Mouse (Mus musculus): ENCODE measurements around the gene Gm20388. TPM values are rescaled to one million over a fixed set of nuclear protein-coding genes. Genes with fewer than 3 reads are reported as not detected.
A peak's percentile ranks its signal among the peaks of the same experiment; 100 is the strongest.

Gene Gm20388
- polyA plus RNA-seq, 1 experiment from 2014 or later = 5.5 TPM

- H3K9me3 ChIP-seq = no peaks in the 10 kb centered on the region
- no peak for DNase-seq (ENCODE audit: extremely low spot score, low spot score)
- no peak overlapping the region for H3K4me3 ChIP-seq
- no peaks in the 10 kb centered on the region for H3K27me3 ChIP-seq (ENCODE audit: poor library complexity, severe bottlenecking)
- no peak overlapping the region for H3K27ac ChIP-seq
- peaks cover 26% of the 10 kb centered on the region for H3K36me3 ChIP-seq (replicated peaks)
- 88% methylated on average over 6 of the region's 6 CpGs for WGBS
- H3K4me1 ChIP-seq = peaks cover 18% of the 10 kb centered on the region; the same call in 1 of the 2 replicates
Measured at GRCm38 (mm10) chr8:121568321-121568720, 1657.7 kb downstream of the Gm20388 start.

GRCm38 (mm10) chr8:121570335-121570734, 1659.7 kb downstream of the Gm20388 start:
- peaks cover 17% of the 10 kb centered on the region for H3K4me1 ChIP-seq
- H3K4me3 ChIP-seq = no peak overlapping the region

DNA sequence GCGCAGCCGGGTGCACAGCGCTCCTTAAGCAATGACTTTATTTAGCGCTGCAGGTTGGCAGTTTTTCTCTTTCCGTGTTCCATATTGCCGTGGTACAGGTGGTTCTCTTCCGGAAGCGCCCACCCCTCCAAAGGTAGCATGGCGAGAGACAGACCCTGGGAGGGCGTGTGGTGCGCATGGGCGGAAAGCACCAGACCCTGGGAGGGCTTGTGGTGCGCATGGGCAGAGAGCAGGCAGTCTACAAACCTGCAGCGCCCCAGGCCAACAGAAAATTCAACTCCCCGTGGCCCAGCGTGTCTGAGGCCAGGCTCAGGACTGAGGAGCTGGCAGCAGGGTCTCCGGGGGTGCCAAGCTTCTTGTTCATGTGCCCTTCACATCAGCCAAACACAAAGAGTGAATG, 1660.2 kb downstream of the Gm20388 start:
- no peaks in the 10 kb centered on the region for H3K9me3 ChIP-seq
- DNase-seq (ENCODE audit: extremely low spot score, low spot score) = no peak
- no peaks in the 10 kb centered on the region for H3K27me3 ChIP-seq (ENCODE audit: poor library complexity, severe bottlenecking)
- no peak overlapping the region for H3K27ac ChIP-seq
- H3K36me3 ChIP-seq (replicated peaks) = peaks cover 14% of the 10 kb centered on the region
- 86% methylated on average over 17 of the region's 17 CpGs for WGBS
- peaks cover 19% of the 10 kb centered on the region for H3K4me1 ChIP-seq
- H3K4me3 ChIP-seq = no peak overlapping the region

More at GRCm38 (mm10) chr8:121570335-121570734, 1659.7 kb downstream of the Gm20388 start:
- no peaks in the 10 kb centered on the region for H3K9me3 ChIP-seq
- no peak overlapping the region for H3K27ac ChIP-seq
- WGBS = 91% methylated on average over 21 of the region's 21 CpGs
- H3K27me3 ChIP-seq (ENCODE audit: poor library complexity, severe bottlenecking) = no peaks in the 10 kb centered on the region
- H3K36me3 ChIP-seq (replicated peaks) = peaks cover 19% of the 10 kb centered on the region
- no peak for DNase-seq (ENCODE audit: extremely low spot score, low spot score)

- 76% methylated on average over 7 of the region's 7 CpGs for WGBS
- no peak overlapping the region for H3K4me3 ChIP-seq
- H3K27me3 ChIP-seq (ENCODE audit: poor library complexity, severe bottlenecking) = no peaks in the 10 kb centered on the region
- H3K9me3 ChIP-seq = no peaks in the 10 kb centered on the region
- 0 out of 2 replicates have a peak, but pooled peaks cover 8% of the 10 kb centered on the region for H3K36me3 ChIP-seq (replicated peaks)
- DNase-seq (ENCODE audit: extremely low spot score, low spot score) = no peak
- peaks cover 32% of the 10 kb centered on the region for H3K4me1 ChIP-seq
- no peak overlapping the region for H3K27ac ChIP-seq
Measured at GRCm38 (mm10) chr8:121572121-121572520, 1661.5 kb downstream of the Gm20388 start.

- 0 out of 2 replicates have a peak, but pooled peaks cover 8% of the 10 kb centered on the region for H3K36me3 ChIP-seq (replicated peaks)
- peaks cover 40% of the 10 kb centered on the region for H3K4me1 ChIP-seq
- whole genome bisulfite sequencing = 66% methylated on average over 3 of the region's 3 CpGs
- no peaks in the 10 kb centered on the region for H3K9me3 ChIP-seq
- H3K4me3 ChIP-seq = no peak overlapping the region
- H3K27me3 ChIP-seq (ENCODE audit: poor library complexity, severe bottlenecking) = no peaks in the 10 kb centered on the region
- no peak for DNase-seq (ENCODE audit: extremely low spot score, low spot score)
- no peak overlapping the region for H3K27ac ChIP-seq
Measured at GRCm38 (mm10) chr8:121573275-121573674, 1662.6 kb downstream of the Gm20388 start.

- Histone ChIP-seq H3K36me3 (replicated peaks) (0 out of 2 replicates have a peak, but pooled peaks cover 5% of the 10 kb centered on the region), H3K27me3 (ENCODE audit: poor library complexity, severe bottlenecking) (no peaks in the 10 kb centered on the region), H3K9me3 (no peaks in the 10 kb centered on the region), H3K27ac (no peak overlapping the region), H3K4me3 (no peak overlapping the region), H3K4me1 (peaks cover 52% of the 10 kb centered on the region)
- 91% methylated on average over 3 of the region's 3 CpGs for WGBS
- no peak for DNase-seq (ENCODE audit: extremely low spot score, low spot score)
Measured at GRCm38 (mm10) chr8:121575661-121576060, 1665.0 kb downstream of the Gm20388 start.

DNA sequence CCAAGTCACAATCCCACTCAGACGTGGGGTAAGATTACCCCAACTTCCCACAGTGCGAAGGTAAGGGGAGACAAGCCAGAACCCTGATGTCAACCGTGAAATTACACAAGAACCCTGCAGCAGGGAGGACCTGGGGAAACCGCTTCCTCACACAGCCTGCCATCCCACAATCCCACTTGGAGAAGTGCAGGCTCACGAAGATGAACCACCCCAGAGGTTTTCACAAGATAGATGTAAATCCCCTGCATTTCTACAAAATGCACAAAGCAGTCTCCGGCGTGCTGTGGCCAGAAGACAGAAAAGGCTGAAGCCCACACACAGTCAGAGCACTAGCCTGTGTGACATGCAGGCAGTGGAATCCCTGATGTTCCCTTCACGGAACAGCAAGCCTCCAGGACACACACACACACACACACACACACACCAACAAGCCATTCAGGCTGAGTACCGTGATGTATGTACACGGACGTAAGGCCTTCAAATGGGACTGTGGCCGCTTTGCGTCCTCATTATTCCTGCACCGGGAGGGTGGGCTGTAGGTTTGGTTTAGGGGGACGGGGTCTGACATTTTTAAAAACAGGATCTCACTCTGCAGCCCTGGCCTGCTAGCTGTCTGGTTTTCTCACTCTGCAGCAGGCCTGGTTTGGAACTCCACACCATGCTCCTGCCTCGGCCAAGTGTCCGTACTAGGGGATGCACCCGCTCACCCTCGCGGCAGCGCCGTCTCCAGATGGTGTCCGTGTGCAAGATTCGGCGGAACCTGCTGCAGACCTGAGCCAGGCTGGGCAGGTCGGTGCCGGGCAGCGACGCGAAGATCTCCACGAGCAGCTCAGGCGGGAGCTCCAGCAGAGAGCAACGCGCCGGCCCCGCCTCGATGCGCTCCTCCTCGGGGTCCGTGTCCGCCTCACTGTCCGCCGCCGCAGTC, 1667.4 kb downstream of the Gm20388 start:
- Histone ChIP-seq H3K9me3 (no peaks in the 10 kb centered on the region), H3K4me3 (peak overlapping the region; percentile 93), H3K4me1 (peaks cover 52% of the 10 kb centered on the region), H3K36me3 (replicated peaks) (no peaks in the 10 kb centered on the region), H3K27me3 (ENCODE audit: poor library complexity, severe bottlenecking) (no peaks in the 10 kb centered on the region), H3K27ac (peak overlapping the region; percentile 89)
- DNase-seq (ENCODE audit: extremely low spot score, low spot score) = peak; percentile 33
- WGBS = 3% methylated on average over 44 of the region's 44 CpGs

DNA sequence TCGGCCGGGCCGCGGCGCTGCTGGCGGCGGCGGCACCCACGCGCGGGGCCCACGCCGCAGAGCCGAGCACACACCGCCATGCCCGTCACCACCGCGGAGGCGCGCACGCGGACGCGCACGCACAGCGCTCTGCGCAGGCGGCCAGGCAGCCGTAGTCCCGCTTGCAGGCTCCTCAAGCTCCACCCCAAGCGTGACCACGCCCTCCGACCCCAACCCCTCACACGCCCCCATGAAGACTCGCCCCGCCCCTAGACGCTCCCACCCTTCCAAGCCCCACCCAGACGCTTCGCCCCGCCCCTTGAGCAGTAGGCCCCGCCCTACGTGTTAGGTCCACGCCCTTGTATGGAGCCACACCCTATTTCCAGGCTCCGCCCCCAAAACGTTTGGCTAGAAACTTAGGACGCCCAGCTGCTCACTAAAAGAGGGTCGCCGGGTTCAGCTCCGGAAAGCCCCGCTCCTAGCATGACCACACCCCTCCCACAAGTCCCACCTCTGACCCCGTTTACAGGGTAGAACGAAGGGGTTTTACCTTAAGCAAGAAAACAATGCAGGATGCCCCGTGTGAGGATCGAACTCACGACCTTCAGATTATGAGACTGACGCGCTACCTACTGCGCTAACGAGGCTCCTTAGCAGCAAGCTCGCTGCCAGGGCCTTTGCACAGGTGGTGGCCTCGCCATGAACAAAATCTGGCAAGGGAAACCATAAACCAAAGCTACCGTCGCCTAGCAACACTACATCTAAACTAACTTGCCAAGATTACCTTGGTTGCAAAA, 1668.2 kb downstream of the Gm20388 start, which contains the start of gene Fbxo31:
TSS of gene Fbxo31 (minus strand) at position 131 of the 776 bp plus-strand sequence.
- WGBS = 1% methylated on average over 63 of the region's 63 CpGs
- peak; percentile 98 for DNase-seq (ENCODE audit: extremely low spot score, low spot score)
- H3K27ac ChIP-seq = peak within 1 kb of the TSS; percentile 89
- no peaks in the 10 kb centered on the region for H3K36me3 ChIP-seq (replicated peaks)
- peaks cover 48% of the 10 kb centered on the region for H3K4me1 ChIP-seq
- H3K27me3 ChIP-seq (ENCODE audit: poor library complexity, severe bottlenecking) = no peaks in the 10 kb centered on the region
- peak within 1 kb of the TSS; percentile 93 for H3K4me3 ChIP-seq
- H3K9me3 ChIP-seq = no peaks in the 10 kb centered on the region

GRCm38 (mm10) chr8:121580465-121580864, 1669.8 kb downstream of the Gm20388 start:
- WGBS = 46% methylated on average over 9 of the region's 9 CpGs

DNA sequence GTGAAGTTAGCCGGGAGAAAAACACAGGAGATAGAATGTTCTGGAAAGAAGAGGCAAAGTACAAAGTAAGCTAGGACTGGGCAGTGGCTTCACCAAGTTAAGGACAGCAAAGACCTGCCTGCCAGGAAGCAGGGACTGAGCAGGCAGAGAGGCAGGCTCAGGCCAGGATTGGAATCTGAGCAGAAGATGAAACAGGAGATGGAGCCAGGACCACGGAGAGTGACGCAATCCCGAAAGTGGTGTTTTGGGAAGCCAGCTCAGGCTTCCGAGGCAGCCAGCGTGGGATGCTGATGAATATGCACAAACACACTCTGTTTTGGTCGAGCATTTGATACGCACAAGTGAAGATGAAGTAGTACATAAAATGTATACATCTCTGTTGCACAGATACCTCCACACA, 1673.0 kb downstream of the Gm20388 start:
- no peak overlapping the region for H3K4me3 ChIP-seq
- no peaks in the 10 kb centered on the region for H3K9me3 ChIP-seq
- 58% methylated on average over 8 of the region's 8 CpGs for WGBS
- H3K4me1 ChIP-seq = peaks cover 33% of the 10 kb centered on the region
- H3K27me3 ChIP-seq (ENCODE audit: poor library complexity, severe bottlenecking) = no peaks in the 10 kb centered on the region
- no peak for DNase-seq (ENCODE audit: extremely low spot score, low spot score)
- H3K36me3 ChIP-seq (replicated peaks) = no peaks in the 10 kb centered on the region
- no peak overlapping the region for H3K27ac ChIP-seq

More at GRCm38 (mm10) chr8:121580465-121580864, 1669.8 kb downstream of the Gm20388 start:
- Histone ChIP-seq H3K4me1 (peaks cover 56% of the 10 kb centered on the region), H3K4me3 (no peak overlapping the region), H3K36me3 (replicated peaks) (no peaks in the 10 kb centered on the region), H3K27ac (no peak overlapping the region), H3K27me3 (ENCODE audit: poor library complexity, severe bottlenecking) (no peaks in the 10 kb centered on the region), H3K9me3 (no peaks in the 10 kb centered on the region)
- DNase-seq (ENCODE audit: extremely low spot score, low spot score) = no peak

- peaks cover 29% of the 10 kb centered on the region for H3K4me1 ChIP-seq
- WGBS = 43% methylated on average over 13 of the region's 13 CpGs
- peak overlapping the region; percentile 85; the same call in 1 of the 2 replicates for H3K27ac ChIP-seq
- no peaks in the 10 kb centered on the region for H3K36me3 ChIP-seq (replicated peaks)
- H3K4me3 ChIP-seq = peak overlapping the region; percentile 73
- no peak for DNase-seq (ENCODE audit: extremely low spot score, low spot score)
- no peaks in the 10 kb centered on the region for H3K27me3 ChIP-seq (ENCODE audit: poor library complexity, severe bottlenecking)
- no peaks in the 10 kb centered on the region for H3K9me3 ChIP-seq
Measured at GRCm38 (mm10) chr8:121584730-121585129, 1674.1 kb downstream of the Gm20388 start.

DNA sequence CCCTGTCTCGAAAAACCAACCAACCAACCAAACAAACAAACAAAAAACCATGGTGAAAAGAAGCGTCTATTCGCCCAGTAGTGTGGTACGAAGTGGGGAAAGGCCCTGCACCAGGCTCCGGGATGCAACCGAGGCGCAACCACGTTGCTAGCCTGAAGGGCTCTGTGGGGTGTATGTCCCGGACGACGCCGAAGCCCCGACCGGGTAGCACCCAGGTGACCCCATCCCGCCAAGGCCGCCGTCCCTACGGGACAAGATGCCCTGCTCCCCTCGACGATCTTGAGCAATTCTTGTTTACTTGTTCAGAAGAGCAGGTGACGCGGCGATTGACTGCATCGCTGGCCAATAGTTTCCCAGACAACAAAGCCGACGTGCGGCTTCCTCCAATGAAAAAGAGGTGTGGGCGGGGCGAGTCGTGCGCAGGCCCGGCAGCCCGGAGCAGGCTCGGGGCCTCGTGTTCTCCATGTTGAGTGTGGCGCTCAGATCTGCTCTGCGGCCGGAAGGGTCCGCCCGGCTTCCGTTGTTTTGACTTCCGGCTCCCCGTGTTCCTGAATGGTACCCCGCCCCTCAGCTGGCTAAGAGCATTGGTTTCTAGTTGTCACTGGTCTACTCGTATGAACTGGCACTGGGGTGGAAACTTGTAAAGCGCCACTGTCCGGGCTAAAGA, 1674.7 kb downstream of the Gm20388 start:
- Histone ChIP-seq H3K4me3 (peak overlapping the region; percentile 73), H3K27ac (peak overlapping the region; percentile 85), H3K4me1 (peaks cover 29% of the 10 kb centered on the region), H3K27me3 (ENCODE audit: poor library complexity, severe bottlenecking) (no peaks in the 10 kb centered on the region), H3K36me3 (replicated peaks) (no peaks in the 10 kb centered on the region), H3K9me3 (no peaks in the 10 kb centered on the region)
- peak; percentile 97 for DNase-seq (ENCODE audit: extremely low spot score, low spot score)
- 1% methylated on average over 47 of the region's 47 CpGs for WGBS
